Mouse (Mus musculus): ENCODE measurements around the gene Sema4b.

- TF ChIP-seq CTCF (IDR thresholded peaks at IDR 0.05; ENCODE audit: control insufficient read depth, insufficient read depth, low read length) (no peak), POLR2A (IDR thresholded peaks at IDR 0.05; ENCODE audit: borderline replicate concordance, control insufficient read depth, low read depth, low read length) (no peak)
Measured at GRCm38 (mm10) chr7:80210982-80211381, 24.3 kb downstream of the Sema4b start.
